Mouse (Mus musculus) kidney, adult 8-10 months (tissue): Measurements from ENCODE around the gene Chd6.

Experiments used
- DNase-seq, 2 experiments: peaks; one replicate each; pipeline ENCODE4 v3.0.0; 2022

The Chd6 gene

GRCm38 (mm10) chr2:160921285-160921684 is 187.6 kb downstream of the Chd6 start:
- DNase-seq, result no peak

GRCm38 (mm10) chr2:160918930-160919215 is 190.0 kb downstream of the Chd6 start:
- DNase-seq, result no peak

GRCm38 (mm10) chr2:160918154-160918929 is 190.5 kb downstream of the Chd6 start:
- DNase-seq, result no peak

- no peak for DNase-seq
Observed at GRCm38 (mm10) chr2:160917313-160917712, 191.6 kb downstream of the Chd6 start.

GRCm38 (mm10) chr2:160916714-160917113 is 192.2 kb downstream of the Chd6 start:
- no peak for DNase-seq

- DNase-seq, result no peak
Observed at GRCm38 (mm10) chr2:160915821-160916610, 192.9 kb downstream of the Chd6 start.

GRCm38 (mm10) chr2:160914656-160915055 is 194.2 kb downstream of the Chd6 start:
- no peak for DNase-seq

GRCm38 (mm10) chr2:160912231-160912671 is 196.6 kb downstream of the Chd6 start, which contains the start of gene Emilin3:
Gene Emilin3 (minus strand): TSS chr2:160912328.
- no peak for DNase-seq

- no peak for DNase-seq
Observed at GRCm38 (mm10) chr2:160911558-160912201, 197.2 kb downstream of the Chd6 start.

GRCm38 (mm10) chr2:160910633-160911032 is 198.2 kb downstream of the Chd6 start:
- DNase-seq, result no peak

GRCm38 (mm10) chr2:160908607-160909006 is 200.3 kb downstream of the Chd6 start:
- no peak for DNase-seq

GRCm38 (mm10) chr2:160906101-160906500 is 202.8 kb downstream of the Chd6 start:
- no peak for DNase-seq

GRCm38 (mm10) chr2:160905301-160905700 is 203.6 kb downstream of the Chd6 start:
- no peak for DNase-seq

GRCm38 (mm10) chr2:160901656-160902412 is 207.0 kb downstream of the Chd6 start:
- no peak for DNase-seq
